Mouse (Mus musculus) midbrain, postnatal 0 days (tissue): ENCODE measurements around the gene Cxcr4. TPM values are rescaled to one million over a fixed set of nuclear protein-coding genes. Genes with fewer than 3 reads are reported as not detected.
A peak's percentile ranks its signal among the peaks of the same experiment; 100 is the strongest.

Experiments used
- ATAC-seq: fragments of 200-750 bp; cut with Nextera tagmentation; 2 replicates; pipeline ENCODE4 v1.8.0; 2017; ENCODE audit warnings: moderate number of reproducible peaks, mild to moderate bottlenecking, moderate TSS enrichment, moderate library complexity; ENCODE audit not compliant: low FRiP score
- DNase-seq: peaks from one replicate; pipeline ENCODE4 v3.0.0-alpha.2; 2015; ENCODE audit warnings: low spot score
- H3K27ac ChIP-seq: fragments of 300-500 bp; sonication (generic); 2 replicates; pipeline ENCODE4 v1.5.1; 2014; ENCODE audit warnings: low read depth, mild to moderate bottlenecking, low read length, mixed read lengths
- H3K27me3 ChIP-seq: fragments of 300-500 bp; sonication (generic); 2 replicates; pipeline ENCODE4 v1.6.1; 2014; ENCODE audit warnings: low read length, control low read depth, mixed read lengths; ENCODE audit not compliant: insufficient read depth
- H3K36me3 ChIP-seq: fragments of 300-500 bp; sonication (generic); 2 replicates; pipeline ENCODE4 v1.6.1; 2014; ENCODE audit warnings: low read length, control low read depth, mixed read lengths; ENCODE audit not compliant: insufficient read depth
- H3K4me1 ChIP-seq: fragments of 300-500 bp; sonication (generic); 2 replicates; pipeline ENCODE4 v1.6.1; 2014; ENCODE audit warnings: mild to moderate bottlenecking, control low read depth, antibody characterized with exemption, low read length, mixed read lengths; ENCODE audit not compliant: insufficient read depth
- H3K4me2 ChIP-seq: fragments of 300-500 bp; sonication (generic); 2 replicates; pipeline ENCODE4 v1.6.1; 2014; ENCODE audit warnings: low read depth, mild to moderate bottlenecking, low read length, mixed read lengths; ENCODE audit not compliant: poor library complexity, severe bottlenecking
- H3K4me3 ChIP-seq: fragments of 300-500 bp; sonication (generic); 2 replicates; pipeline ENCODE4 v1.5.1; 2014; ENCODE audit warnings: low read depth, mild to moderate bottlenecking, low read length, moderate library complexity
- H3K9ac ChIP-seq: fragments of 300-500 bp; sonication (generic); replicated peaks from 2 replicates; pipeline ENCODE4 v1.6.1; 2014; ENCODE audit warnings: mild to moderate bottlenecking, low read length, moderate library complexity, mixed read lengths; ENCODE audit not compliant: poor library complexity, severe bottlenecking
- H3K9me3 ChIP-seq: fragments of 300-500 bp; sonication (generic); 2 replicates; pipeline ENCODE4 v1.6.1; 2016; ENCODE audit warnings: low read length, control low read depth
- CTCF ChIP-seq: IDR thresholded peaks from 2 replicates; pipeline ENCODE4 v1.5.1; 2016; ENCODE audit warnings: antibody characterized with exemption, mild to moderate bottlenecking
- WGBS: fragments of 180-500 bp; shearing (Covaris S2); extraction: QIAGEN DNeasy Blood & Tissue Kit; methylation state at CpG from one replicate; pipeline ENCODE4 v1.1.7; 2014; 5-methylcytosine and 5-hydroxymethylcytosine counted together
- polyA plus RNA-seq: library from polyadenylated mRNA; unstranded; fragments of >200 nt; fragmentation: Nextera tagmentation; extraction: Ambion mirVana; gene quantifications from 2 replicates; pipeline ENCODE4 v1.2.1, GENCODE M21; 2015
- total RNA-seq: library from RNA; depleted of rRNA; stranded (reverse); fragments of >200 nt; gene quantifications from 2 replicates; pipeline ENCODE4 v1.2.3, GENCODE M21; 2014

Gene Cxcr4
- total and polyA plus RNA-seq, 2 experiments from 2014 or later: 1.7 to 28.5 TPM

GRCm38 (mm10) chr1:128594353-128595104 is 2.4 kb upstream of the Cxcr4 start:
- WGBS: 14% methylated on average over 12 of the region's 12 CpGs
- peaks cover 6% of the 10 kb centered on the region; the same call in 1 of the 2 replicates for H3K4me1 ChIP-seq

GRCm38 (mm10) chr1:128592961-128593501 is 938 bp upstream of the Cxcr4 start:
- Histone ChIP-seq H3K4me2 (peak overlapping the region; percentile 97), H3K27ac (0 out of 2 replicates have a peak overlapping the region, but pooled peaks have one; percentile 32), H3K4me1 (peaks cover 6% of the 10 kb centered on the region; the same call in 1 of the 2 replicates), H3K9me3 (no peaks in the 10 kb centered on the region), H3K36me3 (no peaks in the 10 kb centered on the region), H3K27me3 (no peaks in the 10 kb centered on the region), H3K4me3 (peak overlapping the region; percentile 54), H3K9ac (peak overlapping the region; percentile 42; the same call in 1 of the 2 replicates)
- TF ChIP-seq CTCF: no peak
- peak; percentile 66 for DNase-seq
- 2% methylated on average over 24 of the region's 24 CpGs for WGBS
- ATAC-seq: peak; percentile 55

More at GRCm38 (mm10) chr1:128594353-128595104, 2.4 kb upstream of the Cxcr4 start:
- Histone ChIP-seq H3K36me3 (no peaks in the 10 kb centered on the region), H3K27me3 (no peaks in the 10 kb centered on the region), H3K9me3 (no peaks in the 10 kb centered on the region), H3K9ac (no peak overlapping the region), H3K27ac (no peak overlapping the region), H3K4me2 (peak overlapping the region; percentile 9; the same call in 1 of the 2 replicates), H3K4me3 (no peak overlapping the region)
- TF ChIP-seq CTCF: no peak
- ATAC-seq (no peak), DNase-seq (no peak)

DNA sequence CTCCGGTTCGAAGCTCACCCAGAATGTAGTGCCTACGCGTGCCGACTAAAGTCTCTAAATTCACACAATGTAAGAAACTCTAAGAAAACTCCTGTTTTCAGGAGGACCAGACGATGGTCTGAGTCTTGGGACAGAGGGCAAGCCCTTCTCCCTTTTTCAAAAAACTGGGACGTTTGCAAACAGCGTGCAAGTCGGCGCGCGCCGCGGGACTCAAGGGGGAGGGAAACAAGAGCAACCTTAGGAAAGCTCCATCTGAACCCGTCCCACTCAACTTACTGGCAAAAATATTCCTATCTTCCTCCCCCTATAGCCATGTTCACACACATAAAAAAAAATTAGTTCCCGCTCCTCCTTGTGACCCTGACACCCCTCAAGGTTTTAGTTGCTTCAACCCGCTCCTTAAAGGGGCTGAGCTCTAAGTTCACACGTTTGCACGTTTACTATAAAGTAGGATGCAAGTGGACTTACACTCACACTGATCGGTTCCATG is 327 bp downstream of the Cxcr4 start:
- no peaks in the 10 kb centered on the region for H3K27me3 ChIP-seq
- peak overlapping the region; percentile 54 for H3K4me3 ChIP-seq
- H3K27ac ChIP-seq: peak overlapping the region; percentile 32; the same call in 1 of the 2 replicates
- peaks cover 6% of the 10 kb centered on the region; the same call in 1 of the 2 replicates for H3K4me1 ChIP-seq
- peak overlapping the region; percentile 97 for H3K4me2 ChIP-seq
- DNase-seq (no peak), ATAC-seq (no peak)
- TF ChIP-seq CTCF: no peak
- 1% methylated on average over 20 of the region's 20 CpGs for WGBS
- no peaks in the 10 kb centered on the region for H3K9me3 ChIP-seq
- peak overlapping the region; percentile 55 for H3K9ac ChIP-seq
- no peaks in the 10 kb centered on the region for H3K36me3 ChIP-seq

- no peak; the same call in 1 of the 2 replicates for ATAC-seq
Measured at GRCm38 (mm10) chr1:128590816-128591720, 1.0 kb downstream of the Cxcr4 start.

DNA sequence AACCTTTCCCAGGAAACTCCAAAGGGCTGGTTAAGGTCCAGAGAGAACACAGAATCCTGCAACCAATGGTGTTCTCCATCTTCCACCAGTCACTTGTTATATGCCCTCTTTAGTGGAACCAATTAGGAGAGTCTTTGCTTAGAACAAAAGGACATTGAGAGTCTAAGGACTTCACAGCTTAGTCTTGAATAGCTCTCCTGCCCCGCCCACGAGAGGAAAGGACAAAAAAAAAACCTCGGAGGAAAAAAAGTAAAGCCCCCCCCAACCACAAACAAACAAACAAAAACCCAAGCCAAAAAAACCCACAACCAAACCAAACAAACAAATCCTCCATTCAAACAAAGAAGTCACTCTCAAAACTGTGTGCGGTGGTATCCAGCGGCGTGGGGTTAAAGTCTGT is 2.1 kb downstream of the Cxcr4 start:
- H3K4me2 ChIP-seq: peak overlapping the region; percentile 97
- H3K27ac ChIP-seq: no peak overlapping the region
- no peaks in the 10 kb centered on the region for H3K36me3 ChIP-seq
- TF ChIP-seq CTCF: no peak
- peak overlapping the region; percentile 54 for H3K4me3 ChIP-seq
- WGBS: 6% methylated on average over 6 of the region's 6 CpGs
- no peak overlapping the region for H3K9ac ChIP-seq
- no peak for DNase-seq
- H3K9me3 ChIP-seq: no peaks in the 10 kb centered on the region
- peaks cover 6% of the 10 kb centered on the region; the same call in 1 of the 2 replicates for H3K4me1 ChIP-seq
- ATAC-seq: no peak
- no peaks in the 10 kb centered on the region for H3K27me3 ChIP-seq

More at GRCm38 (mm10) chr1:128590816-128591720, 1.0 kb downstream of the Cxcr4 start:
- no peak for TF ChIP-seq CTCF
- H3K27me3 ChIP-seq: no peaks in the 10 kb centered on the region
- no peaks in the 10 kb centered on the region for H3K36me3 ChIP-seq
- H3K4me1 ChIP-seq: peaks cover 6% of the 10 kb centered on the region; the same call in 1 of the 2 replicates
- peak; percentile 67 for DNase-seq
- peak overlapping the region; percentile 32; the same call in 1 of the 2 replicates for H3K27ac ChIP-seq
- under 1% methylated on average over 63 of the region's 63 CpGs for WGBS
- peak overlapping the region; percentile 97 for H3K4me2 ChIP-seq
- H3K4me3 ChIP-seq: peak overlapping the region; percentile 54
- H3K9ac ChIP-seq: peak overlapping the region; percentile 55
- H3K9me3 ChIP-seq: no peaks in the 10 kb centered on the region
